Mouse (Mus musculus) CH12.LX (cell line): Measurements from ENCODE around the gene Ctnna3. TPM values are rescaled to one million over a fixed set of nuclear protein-coding genes. Genes with fewer than 3 reads are reported as not detected.

ENCODE experiments used
- DNase-seq: peaks from one replicate; pipeline ENCODE4 v3.0.0-alpha.2; 2013; ENCODE audit errors: extremely low read depth
- H3K27ac ChIP-seq: 2 replicates; pipeline ENCODE4 v1.5.1; 2012; ENCODE audit warnings: low read depth, mild to moderate bottlenecking, control low read depth, moderate library complexity; ENCODE audit not compliant: insufficient read depth
- H3K27me3 ChIP-seq: replicated peaks from 2 replicates; pipeline ENCODE3; 2012; ENCODE audit warnings: inconsistent platforms
- H3K36me3 ChIP-seq, 2 experiments: replicated peaks in 1 of 2; 2 replicates each; pipeline versions ENCODE3 to v1.6.1; 2012; ENCODE audit warnings: inconsistent platforms in 1 of 2, low read length in 1 of 2, mild to moderate bottlenecking in 1 of 2, mixed read lengths in 1 of 2, moderate library complexity in 1 of 2; ENCODE audit not compliant: control insufficient read depth in 1 of 2, insufficient read depth in 1 of 2
- H3K4me1 ChIP-seq, 2 experiments: 2 replicates each; pipeline ENCODE4 v1.6.1; 2012; ENCODE audit warnings: inconsistent platforms in 1 of 2, moderate library complexity in 1 of 2; ENCODE audit not compliant: insufficient read depth in 2 of 2, control insufficient read depth in 1 of 2
- H3K4me2 ChIP-seq: 2 replicates; pipeline ENCODE4 v1.6.1; 2012; ENCODE audit warnings: low read depth, mild to moderate bottlenecking, control low read depth; ENCODE audit not compliant: poor library complexity, insufficient read depth, severe bottlenecking
- H3K4me3 ChIP-seq, 3 experiments: fragments of 150-350 bp in 1 of 3; sonication (generic) in 1 of 3; replicated peaks in 1 of 3; 2 replicates each; pipeline versions ENCODE3 to v1.5.1; 2011 to 2012; ENCODE audit warnings: low read depth in 2 of 3, low read length in 2 of 3, mild to moderate bottlenecking in 2 of 3, moderate library complexity in 2 of 3, control low read depth in 1 of 3, improper control_type of control experiment in 1 of 3, inconsistent platforms in 1 of 3, mixed read lengths in 1 of 3; ENCODE audit not compliant: poor library complexity in 1 of 3
- H3K79me2 ChIP-seq: replicated peaks from 2 replicates; pipeline ENCODE4 v1.6.1; 2012; ENCODE audit warnings: mild to moderate bottlenecking, moderate library complexity; ENCODE audit not compliant: control insufficient read depth, poor library complexity, insufficient read depth, severe bottlenecking; ENCODE audit errors: extremely low read depth
- H3K9ac ChIP-seq: 2 replicates; pipeline ENCODE4 v1.6.1; 2012; ENCODE audit warnings: low read depth, mild to moderate bottlenecking, control low read depth, moderate library complexity; ENCODE audit not compliant: insufficient read depth
- H3K9me3 ChIP-seq: replicated peaks from 2 replicates; pipeline ENCODE3; 2012; ENCODE audit warnings: low read length, inconsistent platforms, mixed read lengths
- BHLHE40 ChIP-seq: IDR thresholded peaks from 2 replicates; pipeline ENCODE4 v1.6.1; 2011; ENCODE audit warnings: mild to moderate bottlenecking, low read depth, low read length, improper control_type of control experiment
- CHD1 ChIP-seq: IDR thresholded peaks from 2 replicates; pipeline ENCODE4 v1.6.1; 2012; ENCODE audit warnings: low read depth, low read length, improper control_type of control experiment, inconsistent platforms
- CHD2 ChIP-seq: IDR thresholded peaks from 2 replicates; pipeline ENCODE4 v1.6.1; 2011; ENCODE audit warnings: low read length, improper control_type of control experiment
- CTCF ChIP-seq, 2 experiments: IDR thresholded peaks in 1 of 2; conservative IDR thresholded peaks in 1 of 2; 2 replicates each; pipeline ENCODE4 v1.5.1; 2011 to 2012; ENCODE audit warnings: low read depth in 2 of 2, low read length in 2 of 2, improper control_type of control experiment in 1 of 2, inconsistent platforms in 1 of 2, mild to moderate bottlenecking in 1 of 2, moderate library complexity in 1 of 2
- GABPA ChIP-seq: IDR thresholded peaks from 2 replicates; pipeline ENCODE4 v1.6.1; 2012; ENCODE audit warnings: low read depth, low read length, improper control_type of control experiment, inconsistent platforms; ENCODE audit not compliant: insufficient replicate concordance
- HCFC1 ChIP-seq: IDR thresholded peaks from 2 replicates; pipeline ENCODE4 v1.6.1; 2012; ENCODE audit warnings: low read depth, mild to moderate bottlenecking, inconsistent platforms, low read length, improper control_type of control experiment
- JUN ChIP-seq: IDR thresholded peaks from 2 replicates; pipeline ENCODE4 v1.6.1; 2011; ENCODE audit warnings: low read depth, mild to moderate bottlenecking, low read length, improper control_type of control experiment, moderate library complexity; ENCODE audit not compliant: insufficient read depth
- JUND ChIP-seq: conservative IDR thresholded peaks from 2 replicates; pipeline ENCODE4 v1.6.1; 2011; ENCODE audit warnings: low read depth, low read length, improper control_type of control experiment
- KAT2A ChIP-seq: IDR thresholded peaks from 2 replicates; pipeline ENCODE4 v1.6.1; 2012; ENCODE audit warnings: low read length, improper control_type of control experiment, inconsistent platforms; ENCODE audit not compliant: insufficient replicate concordance
- MAZ ChIP-seq: IDR thresholded peaks from 2 replicates; pipeline ENCODE4 v1.6.1; 2012; ENCODE audit warnings: low read depth, mild to moderate bottlenecking, inconsistent platforms, low read length, improper control_type of control experiment, moderate library complexity
- MEF2A ChIP-seq: IDR thresholded peaks from 2 replicates; pipeline ENCODE4 v1.6.1; 2014; ENCODE audit warnings: low read depth, mild to moderate bottlenecking, inconsistent platforms, low read length, improper control_type of control experiment, borderline replicate concordance
- MYC ChIP-seq: IDR thresholded peaks from 2 replicates; pipeline ENCODE4 v1.6.1; 2011; ENCODE audit warnings: low read depth, mild to moderate bottlenecking, improper control_type of control experiment, low read length
- NELFE ChIP-seq: IDR thresholded peaks from 2 replicates; pipeline ENCODE4 v1.6.1; 2011; ENCODE audit warnings: low read depth, low read length, improper control_type of control experiment
- POLR2A ChIP-seq: IDR thresholded peaks from 2 replicates; pipeline ENCODE4 v1.6.1; 2011; ENCODE audit warnings: low read depth, mild to moderate bottlenecking, improper control_type of control experiment, low read length
- RCOR1 ChIP-seq: conservative IDR thresholded peaks from 2 replicates; pipeline ENCODE4 v1.6.1; 2012; ENCODE audit warnings: low read depth, mild to moderate bottlenecking, inconsistent platforms, low read length, improper control_type of control experiment
- SIN3A ChIP-seq: IDR thresholded peaks from 2 replicates; pipeline ENCODE4 v1.6.1; 2012; ENCODE audit warnings: low read length, improper control_type of control experiment, inconsistent platforms
- SMC3 ChIP-seq: IDR thresholded peaks from 2 replicates; pipeline ENCODE4 v1.6.1; 2011; ENCODE audit warnings: low read depth, low read length, improper control_type of control experiment
- TBP ChIP-seq: conservative IDR thresholded peaks from 2 replicates; pipeline ENCODE4 v1.6.1; 2011; ENCODE audit warnings: low read depth, low read length, improper control_type of control experiment
- TCF12 ChIP-seq: IDR thresholded peaks from 2 replicates; pipeline ENCODE4 v1.6.1; 2014; ENCODE audit warnings: low read depth, mild to moderate bottlenecking, inconsistent platforms, low read length, improper control_type of control experiment
- UBTF ChIP-seq: IDR thresholded peaks from 2 replicates; pipeline ENCODE4 v1.6.1; 2012; ENCODE audit warnings: low read depth, mild to moderate bottlenecking, inconsistent platforms, low read length, improper control_type of control experiment, moderate library complexity
- USF1 ChIP-seq: IDR thresholded peaks from 2 replicates; pipeline ENCODE4 v1.6.1; 2014; ENCODE audit warnings: low read depth, mild to moderate bottlenecking, inconsistent platforms, low read length, improper control_type of control experiment
- ZNF384 ChIP-seq: IDR thresholded peaks from 2 replicates; pipeline ENCODE4 v1.6.1; 2012; ENCODE audit warnings: low read depth, low read length, improper control_type of control experiment, inconsistent platforms
- dilution Hi-C: fragments of 300-500 bp; cut with MboI; formaldehyde crosslinking; loops from 2 replicates; pipeline ENCODE4 v1.14.3; 2020; ENCODE audit warnings: low sequenced_read_pairs; ENCODE audit not compliant: extremely low pct_unique_long_range_greater_than_20kb, extremely low pct_ligation_motif_present
- in situ Hi-C: fragments of 300-500 bp; cut with MboI; formaldehyde crosslinking; loops from 3 replicates; pipeline ENCODE4 v1.14.3; 2019; ENCODE audit warnings: low sequenced_read_pairs, low pct_ligation_motif_present, low pct_unique_long_range_greater_than_20kb, mixed read lengths
- polyA plus RNA-seq: library from polyadenylated mRNA; unstranded; fragments of >175 nt; gene quantifications from 2 replicates; pipeline ENCODE4 v1.2.1, GENCODE M21; 2012; ENCODE audit warnings: low read depth; ENCODE audit not compliant: insufficient read length
- total RNA-seq, 2 experiments: library from RNA; depleted of rRNA; stranded (reverse); fragments of 300-350 nt in 1 of 2; fragments of >200 nt in 1 of 2; gene quantifications; 2 replicates each; pipeline ENCODE4 v1.2.3; 2012 to 2014

Ctnna3 gene
- total and polyA plus RNA-seq, 3 experiments = 0.09 TPM; not detected in 2

GRCm38 (mm10) chr10:64641093-64641492, 1211.2 kb downstream of the Ctnna3 start:
- dilution Hi-C loops = no loop called here

DNA sequence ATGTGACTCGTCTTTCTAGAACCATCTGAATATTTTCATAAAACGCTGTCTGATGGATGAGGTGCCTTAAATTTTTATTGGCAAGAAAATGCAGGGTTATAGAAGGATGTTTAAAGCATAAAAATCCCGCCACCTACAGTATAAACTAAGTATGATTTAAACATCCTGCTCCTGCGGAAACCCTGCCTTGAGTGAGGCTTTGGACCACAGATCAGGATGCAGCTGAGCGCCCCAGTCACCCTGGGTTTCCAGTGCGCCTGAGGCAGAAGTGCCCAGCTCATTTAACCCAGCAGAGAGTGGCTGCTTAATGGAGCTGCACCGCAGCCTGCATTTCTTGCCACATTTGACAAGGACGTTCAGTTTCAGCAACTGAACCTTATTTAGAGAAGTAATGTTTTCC, 1211.7 kb downstream of the Ctnna3 start:
- Histone ChIP-seq H3K36me3 (no peaks in the 10 kb centered on the region), H3K79me2 (no peaks in the 10 kb centered on the region), H3K4me2 (no peak overlapping the region), H3K4me3 (no peak overlapping the region), H3K9ac (no peak overlapping the region)
- in situ Hi-C loops (no loop called here), dilution Hi-C loops (no loop called here)
- DNase-seq = no peak
- TF ChIP-seq MYC = no peak
- TF ChIP-seq HCFC1 = no peak
- TF ChIP-seq MEF2A = no peak
- TF ChIP-seq UBTF = no peak
- TF ChIP-seq, all 38 proteins: peak for 0
- Histone ChIP-seq H3K27ac (no peak overlapping the region), H3K4me1 (no peaks in the 10 kb centered on the region), H3K27me3 (no peaks in the 10 kb centered on the region), H3K9me3 (peaks cover 27% of the 10 kb centered on the region)

More at GRCm38 (mm10) chr10:64641093-64641492, 1211.2 kb downstream of the Ctnna3 start:
- TF ChIP-seq USF1 (no peak), SMC3 (no peak), BHLHE40 (no peak), POLR2A (no peak), RCOR1 (no peak), CHD2 (no peak), GABPA (no peak), JUND (no peak), ZNF384 (no peak), SIN3A (no peak), JUN (no peak), TCF12 (no peak), CTCF (conservative IDR thresholded peaks at IDR 0.05 in 1 of 2, IDR thresholded peaks at IDR 0.05 in 1 of 2; ENCODE audit: low read depth in 2 of 2, low read length in 2 of 2) (no peak), KAT2A (no peak), TBP (no peak), MAZ (no peak), NELFE (no peak), CHD1 (no peak), MYC (no peak)
- H3K27me3 ChIP-seq = no peaks in the 10 kb centered on the region
- peaks cover 26% of the 10 kb centered on the region for H3K9me3 ChIP-seq
- no peaks in the 10 kb centered on the region for H3K79me2 ChIP-seq
- in situ Hi-C loops = no loop called here
- H3K4me1 ChIP-seq = no peaks in the 10 kb centered on the region
- no peak overlapping the region for H3K9ac ChIP-seq
- H3K27ac ChIP-seq = no peak overlapping the region
- DNase-seq = no peak
- H3K36me3 ChIP-seq = no peaks in the 10 kb centered on the region
- no peak overlapping the region for H3K4me2 ChIP-seq
- H3K4me3 ChIP-seq = no peak overlapping the region
